Mouse (Mus musculus) CH12.LX (cell line): ENCODE results near the gene Olfml2b.
A peak's percentile ranks its signal among the peaks of the same experiment; 100 is the strongest.

Experiments used
- CTCF ChIP-seq, 2 experiments: IDR thresholded peaks in 1 of 2; conservative IDR thresholded peaks in 1 of 2; 2 replicates each; pipeline ENCODE4 v1.5.1; 2011 to 2012; ENCODE audit warnings: low read depth in 2 of 2, low read length in 2 of 2, improper control_type of control experiment in 1 of 2, inconsistent platforms in 1 of 2, mild to moderate bottlenecking in 1 of 2, moderate library complexity in 1 of 2
- MAX ChIP-seq: IDR thresholded peaks from 2 replicates; pipeline ENCODE4 v1.6.1; 2011; ENCODE audit warnings: low read length, improper control_type of control experiment
- MEF2A ChIP-seq: IDR thresholded peaks from 2 replicates; pipeline ENCODE4 v1.6.1; 2014; ENCODE audit warnings: low read depth, mild to moderate bottlenecking, inconsistent platforms, low read length, improper control_type of control experiment, borderline replicate concordance
- NELFE ChIP-seq: IDR thresholded peaks from 2 replicates; pipeline ENCODE4 v1.6.1; 2011; ENCODE audit warnings: low read depth, low read length, improper control_type of control experiment

DNA sequence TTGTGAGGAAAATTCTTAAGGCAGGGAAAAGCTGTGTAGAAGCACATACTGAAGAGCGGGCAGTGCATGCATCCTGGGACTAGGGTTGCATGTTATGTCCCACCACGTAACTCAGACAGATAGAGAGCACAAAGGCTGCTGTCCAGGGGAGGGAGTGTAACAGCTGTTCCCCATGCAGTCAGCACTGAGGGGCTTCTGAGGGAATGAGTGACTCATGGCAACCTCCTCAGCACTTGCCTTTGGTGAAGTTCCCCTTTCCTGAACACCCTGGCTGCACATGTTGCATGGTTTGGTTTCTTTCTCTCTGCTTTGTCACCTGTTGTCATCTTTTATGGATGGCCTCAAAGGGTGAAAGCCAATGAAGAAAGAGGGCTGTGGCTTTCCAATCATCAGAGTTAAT is 57.9 kb downstream of the Olfml2b start:
- TF ChIP-seq NELFE (no peak), MEF2A (no peak), CTCF (conservative IDR thresholded peaks at IDR 0.05 in 1 of 2, IDR thresholded peaks at IDR 0.05 in 1 of 2; ENCODE audit: low read depth in 2 of 2, low read length in 2 of 2) (no peak), MAX (peak; percentile 62)
